Mouse (Mus musculus) embryonic fibroblast, embryonic 13.5 days (primary cell): Measurements from ENCODE around the gene Anks1b.

Experiments
- CTCF ChIP-seq: IDR thresholded peaks from 2 replicates; pipeline ENCODE4 v1.5.1; 2011; ENCODE audit warnings: mild to moderate bottlenecking, control low read depth, low read length, moderate library complexity, borderline replicate concordance; ENCODE audit not compliant: insufficient read depth
- POLR2A ChIP-seq: IDR thresholded peaks from 2 replicates; pipeline ENCODE4 v1.6.1; 2011; ENCODE audit warnings: low read depth, mild to moderate bottlenecking, control low read depth, low read length, moderate library complexity

- TF ChIP-seq POLR2A (no peak), CTCF (no peak)
These were observed 744.5 kb downstream of the Anks1b start for GRCm38 (mm10) chr10:90617664-90618296.
